Mouse (Mus musculus) neutrophil, adult 59 days (primary cell): ENCODE measurements around the gene Ranbp17. TPM values are rescaled to one million over a fixed set of nuclear protein-coding genes. Genes with fewer than 3 reads are reported as not detected.

Experiments
- total RNA-seq, 2 experiments: library from RNA; stranded (reverse); gene quantifications; 1 replicate in 1 of 2; 2 replicates in 1 of 2; pipeline ENCODE4 v1.2.4; 2023

The Ranbp17 gene
- under 1 TPM; 0.69 to 0.77 TPM for total RNA-seq

DNA sequence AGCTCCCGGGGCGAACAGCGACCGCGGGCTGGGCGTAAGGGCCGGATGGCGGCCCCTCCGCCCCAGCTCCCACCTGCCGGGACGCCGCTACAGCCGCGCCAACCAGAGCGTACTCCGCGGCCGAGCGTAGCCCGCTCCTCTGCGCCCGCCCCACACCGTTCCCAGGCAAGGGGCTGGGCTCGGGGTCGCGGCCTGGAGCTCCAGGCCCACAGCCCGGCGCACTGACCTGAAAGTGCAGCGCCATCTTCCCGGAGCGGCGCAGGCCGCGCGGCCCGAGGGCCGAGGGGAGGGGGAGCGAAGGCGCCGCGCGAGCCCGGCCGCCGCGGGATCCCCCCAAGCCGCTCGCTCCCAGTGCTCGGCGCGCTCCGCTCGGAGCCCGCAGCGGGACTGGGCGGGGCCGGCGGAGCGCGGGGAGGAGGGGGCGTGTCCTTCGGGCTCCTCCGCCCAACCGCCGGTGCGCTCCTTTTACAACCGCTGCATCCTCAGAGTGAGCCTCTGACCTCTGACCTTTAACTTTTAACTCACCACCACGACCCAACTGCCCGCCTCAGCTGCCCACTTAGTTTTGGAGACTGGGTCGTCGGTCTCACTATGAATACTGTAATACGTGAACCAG, at the start of gene Ranbp17:
TSS of gene Ranbp17 (minus strand) at position 371 of the 616 bp plus-strand sequence.

DNA sequence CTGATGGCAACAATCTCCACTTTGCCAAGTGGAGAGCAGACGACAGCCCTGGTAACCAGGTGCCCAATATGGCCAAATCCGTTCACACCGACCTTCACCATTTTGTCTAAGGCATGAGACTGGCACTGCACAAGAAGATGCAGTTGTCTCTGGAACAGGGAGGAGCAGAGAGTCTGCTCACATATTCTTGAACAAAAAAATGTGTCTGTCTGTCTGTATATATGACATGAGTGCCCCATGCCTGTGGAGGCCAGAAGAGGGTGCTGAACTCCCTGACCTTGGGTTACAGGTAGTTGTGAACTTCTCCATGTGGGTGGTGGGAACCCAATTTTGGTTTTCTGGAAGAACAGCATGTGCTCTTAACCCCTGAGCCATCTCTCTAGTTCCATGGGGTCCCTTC, 236.9 kb downstream of the Ranbp17 start, which contains the start of gene Gm12117:
TSS of gene Gm12117 (minus strand) at position 101 of the 400 bp plus-strand sequence.

GRCm38 (mm10) chr11:33203383-33204328, 309.9 kb downstream of the Ranbp17 start, which contains the start of gene Tlx3:
Gene Tlx3 (minus strand): TSS chr11:33203589.

DNA sequence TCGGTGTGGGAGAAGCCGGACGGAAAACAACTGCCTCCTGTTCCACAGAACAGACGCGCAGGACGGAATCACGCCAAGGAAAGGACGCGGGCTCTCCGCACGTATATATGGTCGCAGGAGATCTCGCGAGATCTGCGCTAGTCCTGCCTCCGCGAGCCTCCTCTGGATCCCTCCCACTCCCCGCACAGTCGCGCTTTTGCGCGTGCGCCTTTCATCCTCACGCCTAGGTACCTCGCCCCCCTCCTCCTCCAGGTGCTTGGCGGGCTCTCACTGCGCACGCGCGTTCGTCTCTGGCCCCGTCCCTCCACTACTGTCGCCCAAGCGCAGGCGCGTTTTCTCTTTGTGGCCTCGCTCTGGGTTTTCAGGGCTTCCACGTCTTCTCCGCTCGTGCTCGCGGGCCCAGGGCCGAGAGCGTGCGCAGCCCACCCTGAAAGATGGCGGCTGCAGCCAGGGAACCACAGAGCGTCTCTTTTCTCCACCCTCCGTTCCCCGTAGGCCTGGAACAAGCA, 350.5 kb downstream of the Ranbp17 start, which contains the start of gene Npm1:
TSS of gene Npm1 (minus strand) at position 209 of the 509 bp plus-strand sequence.

Other genes starting within 250 kb of the Ranbp17 start
- not detected for gene Gm12117, start 237.0 kb downstream of the Ranbp17 start, total RNA-seq
- gene Gabrp, start 65.2 kb upstream of the Ranbp17 start, total RNA-seq: not detected
- gene D130052B06Rik, start 85.6 kb upstream of the Ranbp17 start, total RNA-seq: not detected